Mouse (Mus musculus): ENCODE data around the gene Ssbp2.

The Ssbp2 gene

GRCm38 (mm10) chr13:91459896-91460620 is at the start of gene Ssbp2:
Ssbp2 (plus strand) TSS chr13:91460283.
- peak in 1 of 2 experiments; percentile 18 for DNase-seq (ENCODE audit: low spot score in 2 of 2)

GRCm38 (mm10) chr13:91413752-91414503 is 46.2 kb upstream of the Ssbp2 start:
- no peak for DNase-seq (ENCODE audit: low spot score in 2 of 2)

- no peak for DNase-seq (ENCODE audit: low spot score in 2 of 2)
Measured at GRCm38 (mm10) chr13:91415896-91416295, 44.2 kb upstream of the Ssbp2 start.

- no peak for DNase-seq (ENCODE audit: low spot score in 2 of 2)
Measured at GRCm38 (mm10) chr13:91416698-91417097, 43.4 kb upstream of the Ssbp2 start.

GRCm38 (mm10) chr13:91421387-91421949 is 38.6 kb upstream of the Ssbp2 start:
- DNase-seq (ENCODE audit: low spot score in 2 of 2): peak in 1 of 2 experiments; percentile 51

GRCm38 (mm10) chr13:91430867-91431266 is 29.2 kb upstream of the Ssbp2 start:
- no peak for DNase-seq (ENCODE audit: low spot score in 2 of 2)

GRCm38 (mm10) chr13:91431392-91432355 is 28.4 kb upstream of the Ssbp2 start:
- DNase-seq (ENCODE audit: low spot score in 2 of 2): no peak

- no peak for DNase-seq (ENCODE audit: low spot score in 2 of 2)
Measured at GRCm38 (mm10) chr13:91433021-91433420, 27.1 kb upstream of the Ssbp2 start.

- no peak for DNase-seq (ENCODE audit: low spot score in 2 of 2)
Measured at GRCm38 (mm10) chr13:91437931-91438330, 22.2 kb upstream of the Ssbp2 start.

GRCm38 (mm10) chr13:91441476-91441875 is 18.6 kb upstream of the Ssbp2 start:
- no peak for DNase-seq (ENCODE audit: low spot score in 2 of 2)

- DNase-seq (ENCODE audit: low spot score in 2 of 2): no peak
Measured at GRCm38 (mm10) chr13:91446728-91447127, 13.4 kb upstream of the Ssbp2 start.

- DNase-seq (ENCODE audit: low spot score in 2 of 2): no peak
Measured at GRCm38 (mm10) chr13:91448936-91449335, 11.1 kb upstream of the Ssbp2 start.

GRCm38 (mm10) chr13:91451405-91452166 is 8.5 kb upstream of the Ssbp2 start:
- DNase-seq (ENCODE audit: low spot score in 2 of 2): no peak

GRCm38 (mm10) chr13:91452269-91452668 is 7.8 kb upstream of the Ssbp2 start:
- DNase-seq (ENCODE audit: low spot score in 2 of 2): no peak

- DNase-seq (ENCODE audit: low spot score in 2 of 2): no peak
Measured at GRCm38 (mm10) chr13:91453236-91453635, 6.8 kb upstream of the Ssbp2 start.

- DNase-seq (ENCODE audit: low spot score in 2 of 2): no peak
Measured at GRCm38 (mm10) chr13:91456041-91456440, 4.0 kb upstream of the Ssbp2 start.

- DNase-seq (ENCODE audit: low spot score in 2 of 2): no peak
Measured at GRCm38 (mm10) chr13:91456735-91457134, 3.3 kb upstream of the Ssbp2 start.

- DNase-seq (ENCODE audit: low spot score in 2 of 2): no peak
Measured at GRCm38 (mm10) chr13:91457974-91458373, 2.1 kb upstream of the Ssbp2 start.

GRCm38 (mm10) chr13:91459489-91459888 is 594 bp upstream of the Ssbp2 start:
- no peak for DNase-seq (ENCODE audit: low spot score in 2 of 2)

GRCm38 (mm10) chr13:91460621-91461284 is 670 bp downstream of the Ssbp2 start:
- DNase-seq (ENCODE audit: low spot score in 2 of 2): peak; percentile 98 to 99

All from spleen, postnatal 4 days (tissue).